Mouse (Mus musculus): ENCODE measurements around the gene Olfml3.

The Olfml3 gene

GRCm38 (mm10) chr3:103705426-103705825 is 32.4 kb downstream of the Olfml3 start:
- no peak for DNase-seq

GRCm38 (mm10) chr3:103704661-103705060 is 33.1 kb downstream of the Olfml3 start:
- no peak for DNase-seq

- DNase-seq = no peak
Measured at GRCm38 (mm10) chr3:103696388-103696925, 41.3 kb downstream of the Olfml3 start.

- DNase-seq = no peak
Measured at GRCm38 (mm10) chr3:103695556-103695955, 42.2 kb downstream of the Olfml3 start.

- peak in 1 of 2 experiments; percentile 9 for DNase-seq
Measured at GRCm38 (mm10) chr3:103690506-103690905, 47.3 kb downstream of the Olfml3 start.

- DNase-seq = no peak
Measured at GRCm38 (mm10) chr3:103689043-103689442, 48.8 kb downstream of the Olfml3 start.

GRCm38 (mm10) chr3:103683966-103684319 is 53.9 kb downstream of the Olfml3 start:
- no peak for DNase-seq

- DNase-seq = no peak
Measured at GRCm38 (mm10) chr3:103683234-103683965, 54.4 kb downstream of the Olfml3 start.

- no peak for DNase-seq
Measured at GRCm38 (mm10) chr3:103682473-103682872, 55.3 kb downstream of the Olfml3 start.

- no peak for DNase-seq
Measured at GRCm38 (mm10) chr3:103678811-103679210, 59.0 kb downstream of the Olfml3 start.

- DNase-seq = no peak
Measured at GRCm38 (mm10) chr3:103672716-103673115, 65.1 kb downstream of the Olfml3 start.
